Mouse (Mus musculus): ENCODE results near the gene Trip6.

GRCm38 (mm10) chr5:137294744-137295093 is 19.5 kb downstream of the Trip6 start:
- TF ChIP-seq EP300 (IDR thresholded peaks at IDR 0.05; ENCODE audit: low read depth) (no peak), CTCF (IDR thresholded peaks at IDR 0.05; ENCODE audit: low read depth) (no peak)
